Mouse (Mus musculus) left cerebral cortex, postnatal 4 days (tissue): Measurements from ENCODE around the gene Syndig1l. TPM values are rescaled to one million over a fixed set of nuclear protein-coding genes. Genes with fewer than 3 reads are reported as not detected.

Source experiments
- DNase-seq: peaks from one replicate; pipeline ENCODE4 v3.0.0-alpha.2; 2022
- intact Hi-C: fragments of 180-260 bp; cut with DNase I; formaldehyde crosslinking; loops from one replicate; pipeline ENCODE4 v1.15.1; 2025
- total RNA-seq, 2 experiments: library from RNA; stranded (reverse); gene quantifications; 2 replicates each; pipeline ENCODE4 v1.2.3; 2021

Gene Syndig1l
- total RNA-seq, 2 experiments from 2014 or later = 36.9 to 47.9 TPM

DNA sequence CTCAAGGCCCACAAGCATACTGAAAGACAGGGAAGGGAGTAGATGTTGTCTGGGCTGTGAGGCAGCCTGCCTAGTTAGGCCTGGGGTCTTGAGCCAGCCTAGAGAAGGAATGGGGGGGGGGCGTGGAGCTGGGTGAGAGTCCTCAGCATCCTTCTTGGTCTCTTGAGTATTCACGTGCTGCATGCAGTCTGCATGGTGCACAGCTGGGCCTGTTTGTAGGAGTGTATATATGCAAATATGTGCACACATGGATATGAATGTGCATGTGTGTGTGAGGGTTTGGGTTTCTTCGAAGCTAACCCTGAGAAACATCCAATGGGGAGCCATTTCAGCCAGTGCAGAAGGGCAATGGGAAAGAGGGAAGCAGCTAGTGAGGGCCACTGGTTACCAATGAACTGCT lies 22.6 kb downstream of the Syndig1l start:
- DNase-seq = no peak
- intact Hi-C loops = no loop called here

DNA sequence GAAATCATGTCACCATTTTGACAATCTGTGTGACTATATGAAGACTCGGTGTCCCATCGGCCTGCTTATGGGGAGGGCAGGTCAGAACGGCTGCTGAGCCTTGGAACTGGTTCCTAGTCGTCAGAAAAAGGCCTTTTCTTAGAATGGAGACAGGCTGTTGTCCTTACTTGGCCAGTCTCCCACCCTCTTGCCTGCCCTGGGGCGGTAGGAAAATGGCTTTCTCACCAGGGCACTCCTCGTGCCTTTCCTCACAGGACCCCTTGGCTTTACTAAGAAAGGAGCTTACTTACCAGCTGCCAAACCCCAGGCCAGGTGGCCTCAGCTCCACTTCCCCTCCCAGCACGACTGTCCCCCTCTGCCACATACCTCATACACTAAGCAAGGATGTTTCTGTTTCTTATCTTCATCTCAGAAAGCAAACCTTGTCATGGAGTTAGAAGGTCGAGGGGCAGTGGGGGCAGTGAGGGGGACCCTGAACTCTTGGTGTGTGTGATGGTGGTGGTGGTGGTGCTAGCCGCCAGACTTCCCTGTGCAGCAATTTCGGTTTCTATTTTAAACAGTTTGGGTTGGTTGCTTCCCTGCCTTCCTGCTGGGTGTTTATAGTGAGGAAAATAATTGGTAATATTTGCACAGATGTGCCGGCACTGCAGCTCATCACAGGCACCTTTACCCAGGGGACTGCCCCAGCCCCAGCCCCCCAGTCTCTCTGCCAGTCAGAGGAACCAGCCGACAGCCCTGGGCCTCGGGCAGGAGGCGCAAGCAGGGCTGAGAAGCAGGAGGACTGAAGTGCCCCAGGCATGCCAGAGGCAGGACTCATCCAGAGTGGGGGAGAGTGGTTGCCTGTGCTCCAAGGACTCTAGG lies 23.7 kb downstream of the Syndig1l start:
- DNase-seq = no peak
- intact Hi-C loops = no loop called here

DNA sequence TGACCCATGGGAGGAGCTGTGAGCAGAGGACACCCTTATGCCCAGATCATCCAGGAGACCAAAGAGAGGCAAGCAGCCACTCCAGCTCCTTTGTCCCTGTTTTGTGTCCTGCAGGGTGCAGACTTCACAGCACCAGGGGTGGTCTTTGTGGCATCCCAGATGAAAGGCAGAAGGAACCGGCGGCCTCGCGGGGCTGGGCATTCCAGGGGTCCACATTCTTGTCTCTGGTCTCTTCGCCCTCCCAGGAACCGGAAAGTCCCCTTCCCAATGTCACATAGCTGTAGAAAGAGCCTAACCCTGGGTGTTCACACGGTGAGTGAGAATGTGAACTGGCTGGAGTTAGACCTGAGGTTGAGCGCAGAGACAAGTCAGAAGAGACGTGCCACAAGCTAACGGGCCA lies 27.0 kb downstream of the Syndig1l start:
- DNase-seq = no peak
- intact Hi-C loops = no loop called here

DNA sequence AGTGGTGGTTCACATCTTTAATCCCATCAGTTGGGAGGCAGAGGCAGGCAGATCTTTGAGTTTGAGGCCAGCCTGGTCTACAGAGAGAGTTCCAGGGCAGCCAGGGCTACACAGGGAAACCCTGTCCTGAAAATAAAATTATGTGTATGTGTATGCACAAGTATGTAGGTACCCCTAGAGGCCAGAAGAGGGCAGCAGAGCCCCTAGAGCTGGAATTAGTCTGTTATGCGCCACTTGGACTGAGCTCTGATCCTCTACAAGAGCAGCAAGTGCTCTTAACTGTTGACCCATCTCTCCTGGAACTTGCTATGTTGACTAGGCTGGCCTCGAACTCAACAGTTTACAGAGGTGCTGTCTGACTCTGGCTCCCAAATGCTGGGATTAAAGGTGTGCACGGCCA lies 28.1 kb downstream of the Syndig1l start:
- intact Hi-C loops = no loop called here
- DNase-seq = peak; percentile 43

DNA sequence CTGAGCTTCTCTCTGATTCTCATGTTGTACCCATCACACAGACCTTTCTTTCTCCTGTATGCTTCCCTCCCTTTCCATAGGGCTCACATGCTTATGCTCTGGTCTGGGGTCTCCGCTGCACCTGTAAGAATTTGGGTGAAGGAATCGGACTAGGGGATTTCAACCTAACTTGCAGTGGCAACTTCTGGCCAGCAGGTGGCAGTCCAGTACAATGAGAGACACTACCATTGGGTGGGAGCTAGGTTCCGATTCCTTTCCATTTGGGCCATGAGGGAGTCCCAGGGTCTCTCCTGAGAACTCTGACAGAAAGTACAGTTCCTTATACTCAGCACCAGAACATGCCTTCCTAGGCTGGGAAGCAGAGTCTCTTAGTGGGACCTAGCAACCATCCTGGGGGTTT lies 44.7 kb downstream of the Syndig1l start:
- peak; percentile 68 for DNase-seq
- intact Hi-C loops = loop anchor here (2.0 kb wide), 1 partner anchor 101 kb away; no protein-coding TSS in a partner anchor

DNA sequence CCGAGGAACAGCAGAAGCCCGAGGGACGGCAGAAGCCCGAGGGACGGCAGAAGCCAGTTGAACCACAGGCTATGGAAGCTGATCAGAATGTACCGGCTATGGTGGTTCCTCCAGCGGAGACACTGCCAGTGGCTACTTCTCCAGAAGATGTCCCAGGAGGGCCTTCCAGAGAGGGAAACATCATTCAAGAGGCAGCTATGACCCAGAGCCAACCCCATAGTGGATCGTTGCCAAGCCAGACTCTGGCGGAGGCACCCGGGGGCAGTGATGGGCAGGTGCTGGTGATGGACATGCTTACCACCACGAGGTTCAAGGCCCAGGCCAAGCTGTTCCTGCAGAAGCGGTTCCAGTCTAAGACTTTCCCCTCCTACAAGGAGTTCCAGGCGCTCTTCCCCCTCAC lies 48.4 kb downstream of the Syndig1l start:
- intact Hi-C loops = no loop called here
- peak; percentile 60 for DNase-seq

DNA sequence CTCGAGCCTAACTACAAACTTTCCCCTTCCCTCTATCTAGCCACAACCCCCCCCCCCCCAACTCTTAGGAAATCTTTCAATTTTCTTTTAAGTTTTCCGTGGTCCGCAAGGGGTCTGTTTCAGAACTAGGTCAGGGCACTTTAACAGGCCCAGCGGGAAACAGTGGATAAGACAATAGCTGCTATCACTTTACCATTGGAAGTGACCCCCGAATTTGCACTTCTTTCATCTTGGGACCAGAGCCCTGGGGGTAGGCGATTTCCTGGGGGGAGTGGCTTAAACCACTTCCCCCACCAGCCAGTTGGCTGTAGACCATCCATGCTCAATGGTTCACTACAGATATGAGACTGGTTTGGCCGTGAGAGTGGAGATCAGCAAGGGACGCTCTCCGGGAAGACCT lies 58.0 kb downstream of the Syndig1l start, which contains the start of gene Vrtn:
TSS of gene Vrtn (plus strand) at position 366 of the 400 bp plus-strand sequence.
- intact Hi-C loops = no loop called here
- DNase-seq = no peak

DNA sequence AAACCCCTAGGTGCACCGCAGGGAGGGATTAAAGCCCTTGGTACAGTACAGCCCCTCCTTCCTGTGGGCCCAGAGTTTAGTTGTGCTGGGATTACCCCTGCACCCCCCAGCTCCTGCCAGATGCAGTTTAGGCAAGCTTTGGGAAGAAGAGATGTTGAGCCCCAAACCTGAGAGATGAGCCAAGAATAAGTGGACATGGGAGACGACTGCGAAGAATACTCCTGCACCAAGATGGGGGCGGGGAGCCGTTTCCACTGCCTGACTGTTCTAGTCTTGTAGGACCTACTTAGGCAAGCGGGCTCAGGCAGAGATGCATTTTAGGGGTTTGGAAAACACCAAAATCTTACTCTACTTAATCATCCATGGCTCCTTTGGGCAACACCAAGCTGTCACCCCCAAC lies 58.4 kb downstream of the Syndig1l start:
- no peak for DNase-seq
- intact Hi-C loops = no loop called here

DNA sequence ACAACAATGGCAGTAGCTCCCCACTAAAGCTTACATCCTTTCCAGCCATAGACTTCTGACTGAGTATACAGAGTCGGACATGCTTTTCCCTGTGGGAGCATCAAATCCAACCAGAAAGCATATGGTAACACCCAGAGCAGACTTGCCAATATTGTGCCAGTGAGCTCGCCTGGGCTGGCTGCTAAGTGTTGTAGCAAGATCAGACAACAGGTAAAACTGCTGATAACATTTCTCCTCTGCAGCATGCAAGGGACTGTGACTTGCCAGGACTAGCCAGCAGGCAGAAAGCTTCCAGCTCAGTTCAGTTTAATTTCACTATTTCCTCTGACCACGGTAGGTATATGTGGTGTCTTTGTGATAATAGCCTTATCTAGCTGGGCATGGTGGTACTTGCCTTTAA lies 66.8 kb downstream of the Syndig1l start:
- no peak for DNase-seq
- intact Hi-C loops = no loop called here

Other genes starting within 250 kb of the Syndig1l start
- gene Aldh6a1, start 247.8 kb downstream of the Syndig1l start, total RNA-seq = 10 to 100 TPM; 25.9 to 26.2 TPM
- gene Lin52, start 247.4 kb downstream of the Syndig1l start, total RNA-seq = 10 to 100 TPM; 12.7 to 15.0 TPM
- gene Vsx2, start 129.1 kb downstream of the Syndig1l start, total RNA-seq = not detected
- gene Abcd4, start 81.4 kb downstream of the Syndig1l start, total RNA-seq = 10 to 100 TPM; 10.9 to 13.5 TPM
- gene Vrtn, start 57.8 kb downstream of the Syndig1l start, total RNA-seq = not detected
- 10 to 100 TPM; 35.4 to 35.7 TPM for gene Npc2, start 74.3 kb upstream of the Syndig1l start, total RNA-seq
- gene Isca2, start 74.4 kb upstream of the Syndig1l start, total RNA-seq = 10 to 100 TPM; 40.8 to 43.3 TPM
- gene Ltbp2, start 177.7 kb upstream of the Syndig1l start, total RNA-seq = under 1 TPM; 0.42 to 0.54 TPM